ENCODE assay signal across 9 mouse cellular contexts in genomic region chr8:120970346-120970745, GRCm38 (mm10).
A peak's percentile ranks its signal among the peaks of the same experiment; 100 is the strongest.
DNase-seq lines count a peak whose midpoint lies in the region; ATAC-seq and TF ChIP-seq lines count a peak whose summit lies in the region.
"Had no signal": no experiment of that assay in that cellular context is flagged by ENCODE, and none has a peak within 500 bp of the region (broad histone marks: within the 10 kb centered on the region; RNA-seq: fewer than 3 reads in every experiment).

No protein-coding gene starts in this region.

- no peak overlapping the region for H3K9ac ChIP-seq in forebrain, postnatal 0 days
- H3K9ac ChIP-seq in forebrain, embryonic 12.5 days = no peak overlapping the region
- no peak overlapping the region for H3K9ac ChIP-seq in midbrain, embryonic 11.5 days (ENCODE audit: low read length)
- no peak overlapping the region for H3K9ac ChIP-seq in midbrain, embryonic 15.5 days
- H3K9ac ChIP-seq: hindbrain, embryonic 15.5 days had no signal

- H3K9me3 ChIP-seq in forebrain, postnatal 0 days (ENCODE audit: low read length) = no peaks in the 10 kb centered on the region
- H3K9me3 ChIP-seq in forebrain, embryonic 12.5 days = no peaks in the 10 kb centered on the region
- H3K9me3 ChIP-seq in midbrain, embryonic 11.5 days (ENCODE audit: control insufficient read depth, low read length) = no peaks in the 10 kb centered on the region
- H3K9me3 ChIP-seq in midbrain, embryonic 15.5 days = no peaks in the 10 kb centered on the region
- no peaks in the 10 kb centered on the region for H3K9me3 ChIP-seq in midbrain, embryonic 10.5 days (replicated peaks)
- H3K9me3 ChIP-seq: hindbrain, embryonic 15.5 days had no signal

- WGBS in forebrain, postnatal 0 days = 40% methylated on average over 5 of the region's 5 CpGs
- 34% methylated on average over 5 of the region's 5 CpGs for WGBS in forebrain, embryonic 12.5 days
- WGBS in midbrain, embryonic 11.5 days = 27% methylated on average over 5 of the region's 5 CpGs
- 29% methylated on average over 5 of the region's 5 CpGs for WGBS in midbrain, embryonic 15.5 days
- 41% methylated on average over 5 of the region's 5 CpGs for whole genome bisulfite sequencing in midbrain, embryonic 10.5 days

- H3K27me3 ChIP-seq in forebrain, postnatal 0 days (ENCODE audit: insufficient read depth, low read length) = peaks cover 25% of the 10 kb centered on the region
- H3K27me3 ChIP-seq in forebrain, embryonic 12.5 days = peaks cover 91% of the 10 kb centered on the region
- H3K27me3 ChIP-seq in midbrain, embryonic 11.5 days (ENCODE audit: control insufficient read depth, insufficient read depth, low read length) = peaks cover 45% of the 10 kb centered on the region
- peaks cover 54% of the 10 kb centered on the region for H3K27me3 ChIP-seq in midbrain, embryonic 15.5 days (replicated peaks)
- H3K27me3 ChIP-seq in midbrain, embryonic 10.5 days (ENCODE audit: low read depth, poor library complexity, severe bottlenecking) = peaks cover 100% of the 10 kb centered on the region

- H3K4me2 ChIP-seq in forebrain, postnatal 0 days (ENCODE audit: low read depth) = no peak overlapping the region
- H3K4me2 ChIP-seq in forebrain, embryonic 12.5 days = no peak overlapping the region
- no peak overlapping the region for H3K4me2 ChIP-seq in midbrain, embryonic 11.5 days
- no peak overlapping the region for H3K4me2 ChIP-seq in midbrain, embryonic 15.5 days
- H3K4me2 ChIP-seq: hindbrain, embryonic 15.5 days had no signal

- no peak overlapping the region for H3K4me3 ChIP-seq in forebrain, postnatal 0 days (ENCODE audit: low read depth, low read length)
- no peak overlapping the region for H3K4me3 ChIP-seq in forebrain, embryonic 12.5 days (replicated peaks)
- H3K4me3 ChIP-seq in midbrain, embryonic 11.5 days (ENCODE audit: low read depth, low read length) = no peak overlapping the region
- no peak overlapping the region for H3K4me3 ChIP-seq in midbrain, embryonic 15.5 days
- no peak overlapping the region for H3K4me3 ChIP-seq in midbrain, embryonic 10.5 days
- H3K4me3 ChIP-seq: hindbrain, embryonic 15.5 days had no signal

- TF ChIP-seq CTCF in forebrain, postnatal 0 days (IDR thresholded peaks at IDR 0.05; ENCODE audit: low read depth) = peak; percentile 72

- H3K36me3 ChIP-seq in forebrain, postnatal 0 days (ENCODE audit: insufficient read depth) = no peaks in the 10 kb centered on the region
- H3K36me3 ChIP-seq in forebrain, embryonic 12.5 days (replicated peaks) = no peaks in the 10 kb centered on the region
- no peaks in the 10 kb centered on the region for H3K36me3 ChIP-seq in midbrain, embryonic 11.5 days (ENCODE audit: control insufficient read depth, insufficient read depth, low read length)
- H3K36me3 ChIP-seq in midbrain, embryonic 15.5 days (replicated peaks) = no peaks in the 10 kb centered on the region
- no peaks in the 10 kb centered on the region for H3K36me3 ChIP-seq in midbrain, embryonic 10.5 days
- H3K36me3 ChIP-seq: hindbrain, embryonic 15.5 days had no signal

- H3K4me1 ChIP-seq in forebrain, postnatal 0 days (ENCODE audit: insufficient read depth) = 0 out of 2 replicates have a peak, but pooled peaks cover 2% of the 10 kb centered on the region
- H3K4me1 ChIP-seq in forebrain, embryonic 12.5 days = peaks cover 16% of the 10 kb centered on the region
- H3K4me1 ChIP-seq in midbrain, embryonic 11.5 days (ENCODE audit: control insufficient read depth, insufficient read depth, low read length) = peaks cover 9% of the 10 kb centered on the region
- H3K4me1 ChIP-seq in midbrain, embryonic 15.5 days = peaks cover 15% of the 10 kb centered on the region
- peaks cover 22% of the 10 kb centered on the region for H3K4me1 ChIP-seq in midbrain, embryonic 10.5 days

- no peak for DNase-seq in forebrain, postnatal 0 days
- DNase-seq in midbrain, embryonic 11.5 days (ENCODE audit: low spot score, missing footprints) = peak; percentile 87
- DNase-seq in adrenal gland, postnatal 25 days = peak; percentile 59
- peak; percentile 77 for DNase-seq in kidney, postnatal 10 days
- peak; percentile 35 for DNase-seq in retina, postnatal 7 days (ENCODE audit: low read depth, low spot score)
- DNase-seq in midbrain, embryonic 10.5 days (ENCODE audit: low spot score) = no peak

- no peak for ATAC-seq in forebrain, postnatal 0 days
- no peak for ATAC-seq in forebrain, embryonic 12.5 days (ENCODE audit: low FRiP score)
- ATAC-seq in midbrain, embryonic 11.5 days (ENCODE audit: low FRiP score) = no peak
- no peak for ATAC-seq in midbrain, embryonic 15.5 days (replicated peaks)

- no peak overlapping the region for H3K27ac ChIP-seq in forebrain, postnatal 0 days (ENCODE audit: low read depth, low read length)
- no peak overlapping the region for H3K27ac ChIP-seq in forebrain, embryonic 12.5 days
- H3K27ac ChIP-seq in midbrain, embryonic 11.5 days (ENCODE audit: low read depth, low read length) = no peak overlapping the region
- no peak overlapping the region for H3K27ac ChIP-seq in midbrain, embryonic 15.5 days
- no peak overlapping the region for H3K27ac ChIP-seq in midbrain, embryonic 10.5 days (replicated peaks)
- H3K27ac ChIP-seq: hindbrain, embryonic 15.5 days had no signal

Comparison
In these comparisons a context has a peak if more than half of its experiments do, and no peak if none do; other contexts are left out.
1. DNase-seq: peak in midbrain, embryonic 11.5 days (single experiment), adrenal gland, postnatal 25 days (single experiment), kidney, postnatal 10 days (single experiment) and retina, postnatal 7 days (single experiment); none in forebrain, postnatal 0 days (single experiment) and midbrain, embryonic 10.5 days (single experiment).